Mouse (Mus musculus) liver, adult 2 months (tissue): ENCODE results near the gene Commd1. TPM values are rescaled to one million over a fixed set of nuclear protein-coding genes. Genes with fewer than 3 reads are reported as not detected.
A peak's percentile ranks its signal among the peaks of the same experiment; 100 is the strongest.

Experiments used
- DNase-seq: peaks from one replicate; pipeline ENCODE4 v3.0.0-alpha.2; 2011; ENCODE audit warnings: low read depth, low spot score; ENCODE audit errors: extremely low read depth
- H3K27ac ChIP-seq: fragments of 200-500 bp; replicated peaks from 2 replicates; pipeline ENCODE4 v1.5.1; 2012; ENCODE audit warnings: low read depth, mild to moderate bottlenecking, control low read depth, inconsistent platforms, low read length; ENCODE audit not compliant: insufficient read depth
- H3K27me3 ChIP-seq: fragments of 200-500 bp; 2 replicates; pipeline ENCODE4 v1.6.1; 2012; ENCODE audit warnings: mild to moderate bottlenecking, moderate library complexity, low read length, inconsistent platforms; ENCODE audit not compliant: control insufficient read depth, insufficient read depth
- H3K36me3 ChIP-seq: fragments of 200-500 bp; 2 replicates; pipeline ENCODE4 v1.6.1; 2012; ENCODE audit warnings: low read length, inconsistent platforms; ENCODE audit not compliant: control insufficient read depth, insufficient read depth
- H3K4me1 ChIP-seq: fragments of 200-500 bp; 2 replicates; pipeline ENCODE4 v1.6.1; 2011; ENCODE audit warnings: low read length; ENCODE audit not compliant: control insufficient read depth, insufficient read depth
- H3K4me3 ChIP-seq: fragments of 200-500 bp; 2 replicates; pipeline ENCODE4 v1.5.1; 2011; ENCODE audit warnings: low read depth, mild to moderate bottlenecking, control low read depth, low read length, moderate library complexity; ENCODE audit not compliant: insufficient read depth
- H3K79me2 ChIP-seq: fragments of 200-500 bp; 2 replicates; pipeline ENCODE4 v1.6.1; 2012; ENCODE audit warnings: inconsistent platforms, mild to moderate bottlenecking, low read length, moderate library complexity; ENCODE audit not compliant: control insufficient read depth, insufficient read depth
- H3K9ac ChIP-seq: fragments of 200-500 bp; 2 replicates; pipeline ENCODE4 v1.6.1; 2012; ENCODE audit warnings: low read depth, mild to moderate bottlenecking, control low read depth, inconsistent platforms, low read length
- CTCF ChIP-seq: fragments of 200-500 bp; IDR thresholded peaks from 2 replicates; pipeline ENCODE4 v1.5.1; 2011; ENCODE audit warnings: low read depth, low read length, control low read depth
- POLR2A ChIP-seq: fragments of 200-500 bp; IDR thresholded peaks from 2 replicates; pipeline ENCODE4 v1.6.1; 2011; ENCODE audit warnings: low read length, control low read depth; ENCODE audit not compliant: insufficient read depth; ENCODE audit errors: extremely low read depth
- WGBS: fragments of 180-500 bp; shearing (Covaris S2); methylation state at CpG from one replicate; pipeline ENCODE4 v1.1.7; 2018; 5-methylcytosine and 5-hydroxymethylcytosine counted together
- polyA plus RNA-seq: library from polyadenylated mRNA; depleted of rRNA; stranded (reverse); fragments of >200 nt; gene quantifications from 2 replicates; pipeline ENCODE4 v1.2.3, GENCODE M21; 2012
- total RNA-seq: library from RNA; depleted of rRNA; stranded (reverse); fragments of >200 nt; gene quantifications from 2 replicates; pipeline ENCODE4 v1.2.3, GENCODE M21; 2014

The Commd1 gene
- total and polyA plus RNA-seq, 2 experiments = 15.9 to 53.5 TPM

- no peaks in the 10 kb centered on the region for H3K36me3 ChIP-seq
- no peak for TF ChIP-seq CTCF
- TF ChIP-seq POLR2A = no peak
- 75% methylated on average over 8 of the region's 8 CpGs for WGBS
- H3K4me3 ChIP-seq = no peak overlapping the region
- H3K27me3 ChIP-seq = no peaks in the 10 kb centered on the region
- H3K9ac ChIP-seq = no peak overlapping the region
- no peaks in the 10 kb centered on the region for H3K79me2 ChIP-seq
- H3K27ac ChIP-seq = no peak overlapping the region
- H3K4me1 ChIP-seq = no peaks in the 10 kb centered on the region
- no peak for DNase-seq
Measured at GRCm38 (mm10) chr11:22864305-22865060, 117.7 kb downstream of the Commd1 start.

DNA sequence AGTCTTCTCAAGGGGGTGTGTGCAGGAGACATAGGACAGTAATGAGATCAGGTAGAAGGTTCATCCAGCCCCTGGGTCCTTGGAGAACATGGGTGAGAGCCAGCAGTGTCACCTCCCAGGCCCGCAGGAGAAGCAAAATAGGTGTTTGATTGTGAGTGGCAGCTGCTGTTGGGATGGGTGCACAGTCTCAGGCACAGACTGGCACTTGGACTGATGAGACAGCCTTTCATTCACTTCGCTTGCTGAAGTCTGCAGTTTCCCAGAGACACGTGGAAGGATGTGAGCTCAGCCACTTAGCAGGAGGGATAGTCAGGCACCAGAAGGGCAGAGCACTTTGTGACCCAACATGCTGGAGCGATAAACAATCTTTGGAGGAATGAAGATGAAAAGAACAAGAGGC lies 118.6 kb downstream of the Commd1 start:
- no peaks in the 10 kb centered on the region for H3K4me1 ChIP-seq
- no peaks in the 10 kb centered on the region for H3K27me3 ChIP-seq
- WGBS = 76% methylated on average over 4 of the region's 4 CpGs
- no peak for TF ChIP-seq POLR2A
- TF ChIP-seq CTCF = no peak
- no peak for DNase-seq
- H3K4me3 ChIP-seq = no peak overlapping the region
- H3K27ac ChIP-seq = no peak overlapping the region
- peaks cover 8% of the 10 kb centered on the region; the same call in 1 of the 2 replicates for H3K79me2 ChIP-seq
- H3K9ac ChIP-seq = no peak overlapping the region
- no peaks in the 10 kb centered on the region for H3K36me3 ChIP-seq

DNA sequence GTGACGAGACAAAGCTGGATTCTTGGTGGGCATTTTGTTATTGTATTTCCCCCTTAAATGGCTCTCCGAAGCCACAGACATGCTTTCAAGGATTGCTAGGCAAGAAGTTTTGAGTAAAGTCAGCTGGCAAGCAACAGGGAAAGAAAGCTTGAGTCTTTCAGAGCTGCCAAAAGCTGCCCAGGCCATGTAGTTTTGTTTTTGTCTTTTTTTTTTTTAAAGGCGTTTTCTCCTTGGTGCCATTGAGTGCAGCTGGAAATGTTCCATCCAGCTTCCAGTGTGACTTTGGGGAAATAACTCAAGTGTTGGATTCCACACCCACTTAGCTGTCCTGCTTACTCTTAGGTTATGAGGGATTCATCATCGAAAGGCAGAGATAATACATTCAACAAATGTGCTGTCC lies 120.9 kb downstream of the Commd1 start:
- TF ChIP-seq POLR2A (no peak), CTCF (no peak)
- Histone ChIP-seq H3K9ac (no peak overlapping the region), H3K79me2 (peaks cover 12% of the 10 kb centered on the region; the same call in 1 of the 2 replicates), H3K27me3 (no peaks in the 10 kb centered on the region), H3K4me1 (peaks cover 7% of the 10 kb centered on the region), H3K4me3 (no peak overlapping the region), H3K36me3 (no peaks in the 10 kb centered on the region), H3K27ac (no peak overlapping the region)
- no peak for DNase-seq
- WGBS = 95% methylated on average over 4 of the region's 4 CpGs

- TF ChIP-seq POLR2A (no peak), CTCF (no peak)
- Histone ChIP-seq H3K4me3 (peak within 1 kb of the TSS; percentile 96), H3K4me1 (peaks cover 7% of the 10 kb centered on the region), H3K27me3 (no peaks in the 10 kb centered on the region), H3K9ac (peak within 1 kb of the TSS; percentile 71), H3K79me2 (peaks cover 13% of the 10 kb centered on the region; the same call in 1 of the 2 replicates), H3K27ac (peak within 1 kb of the TSS; percentile 85), H3K36me3 (no peaks in the 10 kb centered on the region)
- no peak for DNase-seq
- 25% methylated on average over 41 of the region's 41 CpGs for WGBS
Measured at GRCm38 (mm10) chr11:22860335-22861227, 121.6 kb downstream of the Commd1 start, which contains the start of gene B3gnt2. B3gnt2 (minus strand) TSS chr11:22860961.

GRCm38 (mm10) chr11:22859633-22860334 lies 122.4 kb downstream of the Commd1 start:
- peak; percentile 75 for DNase-seq
- WGBS = 1% methylated on average over 55 of the region's 55 CpGs

More at GRCm38 (mm10) chr11:22859633-22860334, 122.4 kb downstream of the Commd1 start:
- TF ChIP-seq POLR2A (peak; percentile 65), CTCF (0 out of 2 replicates have a peak, but pooled peaks have one; percentile 34)
- Histone ChIP-seq H3K27ac (peak overlapping the region; percentile 99), H3K9ac (peak overlapping the region; percentile 99), H3K36me3 (no peaks in the 10 kb centered on the region), H3K4me1 (peaks cover 7% of the 10 kb centered on the region), H3K79me2 (peaks cover 20% of the 10 kb centered on the region; the same call in 1 of the 2 replicates), H3K4me3 (peak overlapping the region; percentile 96), H3K27me3 (no peaks in the 10 kb centered on the region)
